Mouse (Mus musculus): ENCODE data around the gene Batf. TPM values are rescaled to one million over a fixed set of nuclear protein-coding genes. Genes with fewer than 3 reads are reported as not detected.

Batf gene
- polyA plus RNA-seq, 1 experiment from 2014 or later, result 2.6 TPM

- 0 out of 2 replicates have a peak overlapping the region, but pooled peaks have one; percentile 7 for H3K27ac ChIP-seq (ENCODE audit: low read length)
- WGBS, result 24% methylated on average over 3 of the region's 3 CpGs
- peaks cover 9% of the 10 kb centered on the region for H3K4me1 ChIP-seq (ENCODE audit: control insufficient read depth, insufficient read depth, low read length)
- H3K4me2 ChIP-seq (replicated peaks; ENCODE audit: low read depth, low read length), result no peak overlapping the region
- H3K9me3 ChIP-seq (ENCODE audit: control insufficient read depth, low read depth, low read length), result no peaks in the 10 kb centered on the region
- H3K27me3 ChIP-seq (ENCODE audit: control insufficient read depth, insufficient read depth, low read length), result no peaks in the 10 kb centered on the region
- no peaks in the 10 kb centered on the region for H3K36me3 ChIP-seq (ENCODE audit: control insufficient read depth, insufficient read depth, low read length)
- ATAC-seq (ENCODE audit: insufficient number of reproducible peaks, insufficient read depth, low FRiP score, low read depth), result no peak
- no peak overlapping the region for H3K4me3 ChIP-seq (ENCODE audit: low read depth, low read length)
- H3K9ac ChIP-seq (replicated peaks; ENCODE audit: low read depth, low read length), result no peak overlapping the region
Observed at GRCm38 (mm10) chr12:85668696-85669095, 17.8 kb upstream of the Batf start.

DNA sequence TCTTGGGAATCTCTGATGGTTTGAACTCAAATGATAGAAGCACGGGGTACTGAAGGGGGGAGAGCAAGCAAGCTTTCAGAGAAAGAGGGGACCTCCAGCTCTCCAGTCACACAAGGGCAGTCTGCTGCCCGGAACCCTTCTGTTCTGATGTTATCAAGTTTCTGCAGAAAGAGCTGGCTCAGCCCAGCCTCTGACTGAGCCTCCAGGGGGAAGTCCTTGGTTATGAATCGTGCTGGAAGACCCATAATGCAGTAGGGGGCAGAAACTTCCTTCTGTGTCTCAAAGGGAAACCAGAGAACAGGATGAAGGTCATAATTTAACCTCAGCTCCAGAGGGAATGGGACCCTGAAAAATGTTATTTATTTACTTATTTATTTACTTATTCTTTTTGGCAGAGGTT is 16.4 kb upstream of the Batf start:
- no peaks in the 10 kb centered on the region for H3K9me3 ChIP-seq (ENCODE audit: control insufficient read depth, low read depth, low read length)
- no peaks in the 10 kb centered on the region for H3K36me3 ChIP-seq (ENCODE audit: control insufficient read depth, insufficient read depth, low read length)
- no peak overlapping the region for H3K4me2 ChIP-seq (replicated peaks; ENCODE audit: low read depth, low read length)
- peaks cover 9% of the 10 kb centered on the region for H3K4me1 ChIP-seq (ENCODE audit: control insufficient read depth, insufficient read depth, low read length)
- H3K4me3 ChIP-seq (ENCODE audit: low read depth, low read length), result no peak overlapping the region
- no peak for ATAC-seq (ENCODE audit: insufficient number of reproducible peaks, insufficient read depth, low FRiP score, low read depth)
- WGBS, result 73% methylated on average over 3 of the region's 3 CpGs
- H3K27me3 ChIP-seq (ENCODE audit: control insufficient read depth, insufficient read depth, low read length), result no peaks in the 10 kb centered on the region
- H3K9ac ChIP-seq (replicated peaks; ENCODE audit: low read depth, low read length), result no peak overlapping the region
- no peak overlapping the region for H3K27ac ChIP-seq (ENCODE audit: low read length)

DNA sequence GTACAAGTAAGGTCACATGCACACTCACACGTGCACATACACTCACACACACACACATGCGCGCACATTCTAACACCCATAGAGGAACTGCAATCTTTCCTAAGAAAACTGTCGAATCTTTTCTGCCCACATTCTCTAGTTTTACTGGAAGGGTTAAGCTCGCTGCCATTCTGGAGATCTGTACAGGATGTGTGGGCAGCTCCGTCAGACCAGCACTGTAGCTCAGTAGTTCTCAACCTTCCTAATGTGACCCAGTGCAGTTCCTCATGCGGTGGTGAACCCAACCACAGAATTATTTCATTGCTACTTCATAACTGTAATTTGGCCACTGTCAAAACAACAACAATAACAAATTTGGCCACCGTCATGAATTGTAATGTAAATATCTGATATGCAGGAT is 12.6 kb upstream of the Batf start:
- Histone ChIP-seq H3K27ac (ENCODE audit: low read length) (no peak overlapping the region), H3K4me1 (ENCODE audit: control insufficient read depth, insufficient read depth, low read length) (peaks cover 4% of the 10 kb centered on the region), H3K4me2 (replicated peaks; ENCODE audit: low read depth, low read length) (no peak overlapping the region), H3K27me3 (ENCODE audit: control insufficient read depth, insufficient read depth, low read length) (no peaks in the 10 kb centered on the region), H3K4me3 (ENCODE audit: low read depth, low read length) (no peak overlapping the region), H3K36me3 (ENCODE audit: control insufficient read depth, insufficient read depth, low read length) (no peaks in the 10 kb centered on the region), H3K9me3 (ENCODE audit: control insufficient read depth, low read depth, low read length) (no peaks in the 10 kb centered on the region), H3K9ac (replicated peaks; ENCODE audit: low read depth, low read length) (no peak overlapping the region)
- no peak for ATAC-seq (ENCODE audit: insufficient number of reproducible peaks, insufficient read depth, low FRiP score, low read depth)
- 88% methylated on average over 8 of the region's 8 CpGs for WGBS

DNA sequence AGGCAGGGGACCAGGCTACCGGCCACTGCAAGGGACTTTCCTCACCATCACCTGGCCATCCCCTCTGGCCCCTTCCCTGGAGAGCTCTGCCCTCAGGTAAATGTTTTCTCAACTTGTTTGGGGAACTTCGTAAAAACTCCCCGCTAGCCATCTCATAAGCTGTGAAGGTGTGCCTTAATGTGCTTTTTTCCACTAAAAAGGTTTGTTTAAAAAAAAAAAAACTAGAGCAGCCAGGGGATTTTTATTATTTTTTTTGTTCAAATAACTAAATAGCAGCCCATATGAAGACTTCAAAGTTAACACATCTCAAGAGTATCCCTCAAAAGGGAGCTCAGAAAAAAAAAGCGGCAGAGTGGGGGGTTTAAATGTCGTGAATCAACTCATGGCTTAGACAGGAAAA is 7.4 kb upstream of the Batf start:
- Histone ChIP-seq H3K9me3 (ENCODE audit: control insufficient read depth, low read depth, low read length) (no peaks in the 10 kb centered on the region), H3K9ac (replicated peaks; ENCODE audit: low read depth, low read length) (no peak overlapping the region), H3K4me2 (replicated peaks; ENCODE audit: low read depth, low read length) (no peak overlapping the region), H3K27me3 (ENCODE audit: control insufficient read depth, insufficient read depth, low read length) (no peaks in the 10 kb centered on the region), H3K36me3 (ENCODE audit: control insufficient read depth, insufficient read depth, low read length) (no peaks in the 10 kb centered on the region), H3K4me3 (ENCODE audit: low read depth, low read length) (no peak overlapping the region), H3K4me1 (ENCODE audit: control insufficient read depth, insufficient read depth, low read length) (no peaks in the 10 kb centered on the region), H3K27ac (ENCODE audit: low read length) (no peak overlapping the region)
- WGBS, result 76% methylated on average over 5 of the region's 5 CpGs
- no peak for ATAC-seq (ENCODE audit: insufficient number of reproducible peaks, insufficient read depth, low FRiP score, low read depth)

- no peaks in the 10 kb centered on the region for H3K9me3 ChIP-seq (ENCODE audit: control insufficient read depth, low read depth, low read length)
- no peaks in the 10 kb centered on the region for H3K27me3 ChIP-seq (ENCODE audit: control insufficient read depth, insufficient read depth, low read length)
- WGBS, result 68% methylated on average over 2 of the region's 2 CpGs
- no peaks in the 10 kb centered on the region for H3K4me1 ChIP-seq (ENCODE audit: control insufficient read depth, insufficient read depth, low read length)
- no peak overlapping the region for H3K27ac ChIP-seq (ENCODE audit: low read length)
- no peaks in the 10 kb centered on the region for H3K36me3 ChIP-seq (ENCODE audit: control insufficient read depth, insufficient read depth, low read length)
- no peak overlapping the region for H3K4me3 ChIP-seq (ENCODE audit: low read depth, low read length)
- no peak overlapping the region for H3K9ac ChIP-seq (replicated peaks; ENCODE audit: low read depth, low read length)
- ATAC-seq (ENCODE audit: insufficient number of reproducible peaks, insufficient read depth, low FRiP score, low read depth), result no peak
- no peak overlapping the region for H3K4me2 ChIP-seq (replicated peaks; ENCODE audit: low read depth, low read length)
Observed at GRCm38 (mm10) chr12:85679808-85680207, 6.7 kb upstream of the Batf start.

- H3K27me3 ChIP-seq (ENCODE audit: control insufficient read depth, insufficient read depth, low read length), result no peaks in the 10 kb centered on the region
- no peak overlapping the region for H3K9ac ChIP-seq (replicated peaks; ENCODE audit: low read depth, low read length)
- no peak overlapping the region for H3K4me3 ChIP-seq (ENCODE audit: low read depth, low read length)
- no peaks in the 10 kb centered on the region for H3K36me3 ChIP-seq (ENCODE audit: control insufficient read depth, insufficient read depth, low read length)
- 25% methylated on average over 2 of the region's 2 CpGs for WGBS
- no peaks in the 10 kb centered on the region for H3K4me1 ChIP-seq (ENCODE audit: control insufficient read depth, insufficient read depth, low read length)
- ATAC-seq (ENCODE audit: insufficient number of reproducible peaks, insufficient read depth, low FRiP score, low read depth), result no peak
- H3K27ac ChIP-seq (ENCODE audit: low read length), result no peak overlapping the region
- no peaks in the 10 kb centered on the region for H3K9me3 ChIP-seq (ENCODE audit: control insufficient read depth, low read depth, low read length)
- no peak overlapping the region for H3K4me2 ChIP-seq (replicated peaks; ENCODE audit: low read depth, low read length)
Observed at GRCm38 (mm10) chr12:85682328-85682727, 4.1 kb upstream of the Batf start.

GRCm38 (mm10) chr12:85684411-85685275 is 1.8 kb upstream of the Batf start:
- Histone ChIP-seq H3K4me2 (replicated peaks; ENCODE audit: low read depth, low read length) (no peak overlapping the region), H3K27me3 (ENCODE audit: control insufficient read depth, insufficient read depth, low read length) (no peaks in the 10 kb centered on the region), H3K9me3 (ENCODE audit: control insufficient read depth, low read depth, low read length) (no peaks in the 10 kb centered on the region), H3K4me1 (ENCODE audit: control insufficient read depth, insufficient read depth, low read length) (no peaks in the 10 kb centered on the region), H3K4me3 (ENCODE audit: low read depth, low read length) (no peak overlapping the region), H3K9ac (replicated peaks; ENCODE audit: low read depth, low read length) (no peak overlapping the region), H3K36me3 (ENCODE audit: control insufficient read depth, insufficient read depth, low read length) (no peaks in the 10 kb centered on the region), H3K27ac (ENCODE audit: low read length) (no peak overlapping the region)
- ATAC-seq (ENCODE audit: insufficient number of reproducible peaks, insufficient read depth, low FRiP score, low read depth), result no peak
- 77% methylated on average over 16 of the region's 16 CpGs for WGBS

DNA sequence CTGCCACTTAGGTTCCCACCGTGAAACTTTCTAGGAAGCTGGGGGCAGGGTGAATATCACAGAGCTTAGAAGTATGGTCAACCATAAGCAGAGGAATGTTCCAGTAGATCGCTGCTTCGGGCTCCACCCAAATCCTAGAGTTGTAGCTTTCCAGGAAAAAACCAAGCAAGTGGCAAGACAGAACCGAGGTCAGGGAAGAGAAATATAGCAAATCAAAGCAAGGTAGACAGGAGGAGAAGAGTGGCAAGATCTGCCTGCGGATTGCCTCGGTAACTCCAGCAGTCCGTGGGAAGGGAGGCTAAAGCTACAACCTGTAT is 706 bp downstream of the Batf start:
- H3K4me1 ChIP-seq (ENCODE audit: control insufficient read depth, insufficient read depth, low read length), result no peaks in the 10 kb centered on the region
- 68% methylated on average over 7 of the region's 7 CpGs for WGBS
- H3K27ac ChIP-seq (ENCODE audit: low read length), result no peak overlapping the region
- H3K27me3 ChIP-seq (ENCODE audit: control insufficient read depth, insufficient read depth, low read length), result no peaks in the 10 kb centered on the region
- peak overlapping the region; percentile 33; the same call in 1 of the 2 replicates for H3K4me2 ChIP-seq (replicated peaks; ENCODE audit: low read depth, low read length)
- peak overlapping the region; percentile 13; the same call in 1 of the 2 replicates for H3K4me3 ChIP-seq (ENCODE audit: low read depth, low read length)
- no peaks in the 10 kb centered on the region for H3K36me3 ChIP-seq (ENCODE audit: control insufficient read depth, insufficient read depth, low read length)
- ATAC-seq (ENCODE audit: insufficient number of reproducible peaks, insufficient read depth, low FRiP score, low read depth), result no peak
- no peak overlapping the region for H3K9ac ChIP-seq (replicated peaks; ENCODE audit: low read depth, low read length)
- no peaks in the 10 kb centered on the region for H3K9me3 ChIP-seq (ENCODE audit: control insufficient read depth, low read depth, low read length)

GRCm38 (mm10) chr12:85687846-85688245 is 1.4 kb downstream of the Batf start:
- Histone ChIP-seq H3K27ac (ENCODE audit: low read length) (no peak overlapping the region), H3K4me3 (ENCODE audit: low read depth, low read length) (no peak overlapping the region), H3K4me1 (ENCODE audit: control insufficient read depth, insufficient read depth, low read length) (no peaks in the 10 kb centered on the region), H3K27me3 (ENCODE audit: control insufficient read depth, insufficient read depth, low read length) (no peaks in the 10 kb centered on the region), H3K9me3 (ENCODE audit: control insufficient read depth, low read depth, low read length) (no peaks in the 10 kb centered on the region), H3K9ac (replicated peaks; ENCODE audit: low read depth, low read length) (no peak overlapping the region), H3K4me2 (replicated peaks; ENCODE audit: low read depth, low read length) (no peak overlapping the region), H3K36me3 (ENCODE audit: control insufficient read depth, insufficient read depth, low read length) (no peaks in the 10 kb centered on the region)
- WGBS, result 64% methylated on average over 6 of the region's 6 CpGs
- ATAC-seq (ENCODE audit: insufficient number of reproducible peaks, insufficient read depth, low FRiP score, low read depth), result no peak

All from stomach, embryonic 14.5 days (tissue).